Mouse (Mus musculus): ENCODE results near the gene Eps8. TPM values are rescaled to one million over a fixed set of nuclear protein-coding genes. Genes with fewer than 3 reads are reported as not detected.

Eps8 gene
- polyA plus RNA-seq, 1 experiment: 50.4 TPM

GRCm38 (mm10) chr6:137505555-137506227 lies 149.0 kb downstream of the Eps8 start:
- Histone ChIP-seq H3K4me3 (replicated peaks; ENCODE audit: insufficient read depth, low read depth, low read length) (no peak overlapping the region), H3K27me3 (ENCODE audit: control insufficient read depth, insufficient read depth, low read length) (no peaks in the 10 kb centered on the region), H3K4me1 (ENCODE audit: control insufficient read depth, insufficient read depth, low read length) (no peaks in the 10 kb centered on the region), H3K27ac (ENCODE audit: insufficient read depth, low read length) (no peak overlapping the region)
- TF ChIP-seq POLR2A (IDR thresholded peaks at IDR 0.05; ENCODE audit: borderline replicate concordance, insufficient read depth, low read length) (no peak), CTCF (IDR thresholded peaks at IDR 0.05; ENCODE audit: borderline replicate concordance, insufficient read depth, low read depth, low read length) (no peak)
- WGBS: 92% methylated on average over 3 of the region's 3 CpGs
- DNase-seq: no peak

- WGBS: 59% methylated on average over 1 of the region's 1 CpGs
- no peak overlapping the region for H3K27ac ChIP-seq (ENCODE audit: insufficient read depth, low read length)
- TF ChIP-seq CTCF (IDR thresholded peaks at IDR 0.05; ENCODE audit: borderline replicate concordance, insufficient read depth, low read depth, low read length) (no peak), POLR2A (IDR thresholded peaks at IDR 0.05; ENCODE audit: borderline replicate concordance, insufficient read depth, low read length) (no peak)
- no peak for DNase-seq
- no peak overlapping the region for H3K4me3 ChIP-seq (replicated peaks; ENCODE audit: insufficient read depth, low read depth, low read length)
- no peaks in the 10 kb centered on the region for H3K4me1 ChIP-seq (ENCODE audit: control insufficient read depth, insufficient read depth, low read length)
- no peaks in the 10 kb centered on the region for H3K27me3 ChIP-seq (ENCODE audit: control insufficient read depth, insufficient read depth, low read length)
Observed at GRCm38 (mm10) chr6:137504052-137504451, 150.6 kb downstream of the Eps8 start.

- Histone ChIP-seq H3K27ac (ENCODE audit: insufficient read depth, low read length) (no peak overlapping the region), H3K27me3 (ENCODE audit: control insufficient read depth, insufficient read depth, low read length) (no peaks in the 10 kb centered on the region), H3K4me3 (replicated peaks; ENCODE audit: insufficient read depth, low read depth, low read length) (no peak overlapping the region), H3K4me1 (ENCODE audit: control insufficient read depth, insufficient read depth, low read length) (0 out of 2 replicates have a peak, but pooled peaks cover 2% of the 10 kb centered on the region)
- TF ChIP-seq CTCF (IDR thresholded peaks at IDR 0.05; ENCODE audit: borderline replicate concordance, insufficient read depth, low read depth, low read length) (no peak), POLR2A (IDR thresholded peaks at IDR 0.05; ENCODE audit: borderline replicate concordance, insufficient read depth, low read length) (no peak)
- WGBS: 89% methylated on average over 8 of the region's 8 CpGs
- no peak for DNase-seq
Observed at GRCm38 (mm10) chr6:137503462-137503861, 151.2 kb downstream of the Eps8 start.

- no peak for DNase-seq
- TF ChIP-seq CTCF (IDR thresholded peaks at IDR 0.05; ENCODE audit: borderline replicate concordance, insufficient read depth, low read depth, low read length) (no peak), POLR2A (IDR thresholded peaks at IDR 0.05; ENCODE audit: borderline replicate concordance, insufficient read depth, low read length) (no peak)
- no peaks in the 10 kb centered on the region for H3K27me3 ChIP-seq (ENCODE audit: control insufficient read depth, insufficient read depth, low read length)
- 92% methylated on average over 7 of the region's 7 CpGs for WGBS
- no peak overlapping the region for H3K4me3 ChIP-seq (replicated peaks; ENCODE audit: insufficient read depth, low read depth, low read length)
- H3K27ac ChIP-seq (ENCODE audit: insufficient read depth, low read length): no peak overlapping the region
- 0 out of 2 replicates have a peak, but pooled peaks cover 2% of the 10 kb centered on the region for H3K4me1 ChIP-seq (ENCODE audit: control insufficient read depth, insufficient read depth, low read length)
Observed at GRCm38 (mm10) chr6:137503009-137503408, 151.7 kb downstream of the Eps8 start.

GRCm38 (mm10) chr6:137498781-137499180 lies 155.9 kb downstream of the Eps8 start:
- TF ChIP-seq POLR2A (IDR thresholded peaks at IDR 0.05; ENCODE audit: borderline replicate concordance, insufficient read depth, low read length) (no peak), CTCF (IDR thresholded peaks at IDR 0.05; ENCODE audit: borderline replicate concordance, insufficient read depth, low read depth, low read length) (no peak)
- H3K4me1 ChIP-seq (ENCODE audit: control insufficient read depth, insufficient read depth, low read length): peaks cover 5% of the 10 kb centered on the region; the same call in 1 of the 2 replicates
- no peak overlapping the region for H3K27ac ChIP-seq (ENCODE audit: insufficient read depth, low read length)
- no peaks in the 10 kb centered on the region for H3K27me3 ChIP-seq (ENCODE audit: control insufficient read depth, insufficient read depth, low read length)
- 35% methylated on average over 6 of the region's 6 CpGs for WGBS
- DNase-seq: peak in 1 of 2 experiments; percentile 15
- no peak overlapping the region for H3K4me3 ChIP-seq (replicated peaks; ENCODE audit: insufficient read depth, low read depth, low read length)

GRCm38 (mm10) chr6:137497208-137497835 lies 157.4 kb downstream of the Eps8 start:
- WGBS: 82% methylated on average over 8 of the region's 8 CpGs
- TF ChIP-seq POLR2A (IDR thresholded peaks at IDR 0.05; ENCODE audit: borderline replicate concordance, insufficient read depth, low read length) (no peak), CTCF (IDR thresholded peaks at IDR 0.05; ENCODE audit: borderline replicate concordance, insufficient read depth, low read depth, low read length) (no peak)
- Histone ChIP-seq H3K4me1 (ENCODE audit: control insufficient read depth, insufficient read depth, low read length) (peaks cover 13% of the 10 kb centered on the region; the same call in 1 of the 2 replicates), H3K27ac (ENCODE audit: insufficient read depth, low read length) (no peak overlapping the region), H3K4me3 (replicated peaks; ENCODE audit: insufficient read depth, low read depth, low read length) (no peak overlapping the region), H3K27me3 (ENCODE audit: control insufficient read depth, insufficient read depth, low read length) (no peaks in the 10 kb centered on the region)
- DNase-seq: no peak

GRCm38 (mm10) chr6:137496562-137496961 lies 158.1 kb downstream of the Eps8 start:
- no peak for DNase-seq
- Histone ChIP-seq H3K4me3 (replicated peaks; ENCODE audit: insufficient read depth, low read depth, low read length) (no peak overlapping the region), H3K27ac (ENCODE audit: insufficient read depth, low read length) (no peak overlapping the region), H3K4me1 (ENCODE audit: control insufficient read depth, insufficient read depth, low read length) (peaks cover 21% of the 10 kb centered on the region; the same call in 1 of the 2 replicates), H3K27me3 (ENCODE audit: control insufficient read depth, insufficient read depth, low read length) (no peaks in the 10 kb centered on the region)
- TF ChIP-seq POLR2A (IDR thresholded peaks at IDR 0.05; ENCODE audit: borderline replicate concordance, insufficient read depth, low read length) (no peak), CTCF (IDR thresholded peaks at IDR 0.05; ENCODE audit: borderline replicate concordance, insufficient read depth, low read depth, low read length) (no peak)
- 99% methylated on average over 2 of the region's 2 CpGs for WGBS

- 73% methylated on average over 6 of the region's 6 CpGs for WGBS
- no peak overlapping the region for H3K27ac ChIP-seq (ENCODE audit: insufficient read depth, low read length)
- peaks cover 21% of the 10 kb centered on the region; the same call in 1 of the 2 replicates for H3K4me1 ChIP-seq (ENCODE audit: control insufficient read depth, insufficient read depth, low read length)
- no peak for DNase-seq
- H3K4me3 ChIP-seq (replicated peaks; ENCODE audit: insufficient read depth, low read depth, low read length): no peak overlapping the region
- TF ChIP-seq CTCF (IDR thresholded peaks at IDR 0.05; ENCODE audit: borderline replicate concordance, insufficient read depth, low read depth, low read length) (no peak), POLR2A (IDR thresholded peaks at IDR 0.05; ENCODE audit: borderline replicate concordance, insufficient read depth, low read length) (no peak)
- no peaks in the 10 kb centered on the region for H3K27me3 ChIP-seq (ENCODE audit: control insufficient read depth, insufficient read depth, low read length)
Observed at GRCm38 (mm10) chr6:137495233-137495632, 159.4 kb downstream of the Eps8 start.
